In the genomic region with DNA sequence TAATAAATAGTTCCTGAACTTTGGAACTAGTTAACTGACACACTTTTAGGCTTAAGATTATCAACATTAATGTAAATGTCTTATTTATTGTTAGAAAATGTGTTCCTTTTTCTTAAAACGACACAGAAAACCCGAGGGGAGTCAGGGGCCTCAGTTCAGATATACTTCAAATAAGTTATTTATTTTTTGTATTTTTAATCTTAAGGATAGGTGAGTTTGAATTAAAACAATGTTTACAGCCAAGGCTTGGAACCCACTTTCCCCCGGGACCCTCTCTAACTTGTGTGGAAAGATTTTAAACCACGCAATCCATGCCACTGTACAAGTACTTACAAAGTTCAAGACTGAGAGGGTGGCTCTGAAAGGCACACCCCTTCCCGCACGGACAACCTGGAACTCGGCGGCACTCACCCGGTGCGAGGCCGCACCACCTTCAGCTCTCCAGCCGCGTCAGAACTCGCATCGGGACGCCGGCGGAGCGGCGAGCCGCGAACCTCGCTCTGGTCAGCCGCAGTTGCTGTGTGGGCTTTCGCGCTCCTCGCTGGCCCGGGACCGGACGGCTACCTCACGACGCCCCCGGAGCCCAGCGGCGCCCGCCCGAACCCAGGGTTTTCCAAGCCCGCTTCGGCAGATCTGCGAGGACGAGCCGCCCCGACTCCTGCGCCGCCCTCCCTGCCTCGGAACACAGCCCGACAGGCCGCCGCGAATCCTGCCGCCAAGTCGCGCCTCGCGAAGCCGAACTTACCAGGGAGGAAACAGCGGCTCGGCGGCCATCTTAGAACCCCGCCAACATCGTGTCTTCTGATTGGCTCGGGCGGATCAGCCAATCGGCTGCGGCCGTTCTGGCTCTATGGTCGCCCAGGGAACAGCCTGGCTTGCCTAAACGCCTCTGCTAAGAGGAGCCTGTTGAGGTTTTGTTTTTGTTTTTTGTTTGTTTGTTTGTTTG, we compare ENCODE assay signal across 7 mouse cellular contexts. TPM values are rescaled to one million over a fixed set of nuclear protein-coding genes. Genes with fewer than 3 reads are reported as not detected.
DNase-seq lines count a peak whose midpoint lies in the region; ATAC-seq lines count a peak whose summit lies in the region.

TSS of gene Fam204a (minus strand) at position 803 of the 946 bp plus-strand sequence.

- H3K9me3 ChIP-seq in intestine, embryonic 15.5 days, result no peaks in the 10 kb centered on the region
- H3K9me3 ChIP-seq in midbrain, embryonic 10.5 days (replicated peaks), result no peaks in the 10 kb centered on the region

- DNase-seq in adrenal gland, adult (ENCODE audit: inconsistent age in 2 of 2, low spot score in 1 of 2), result peak; percentile 94 to 98
- DNase-seq in embryo, embryonic 10.5 days (ENCODE audit: low spot score), result peak; percentile 98
- peak; percentile 92 for DNase-seq in gastrocnemius, postnatal 25 days
- DNase-seq in left cerebral cortex, postnatal 25 days (ENCODE audit: low spot score in 2 of 2), result peak; percentile 97
- peak; percentile 97 for DNase-seq in midbrain, embryonic 10.5 days (ENCODE audit: low spot score)
- peak; percentile 94 for DNase-seq in right cerebral cortex, postnatal 4 days

- no peaks in the 10 kb centered on the region for H3K4me1 ChIP-seq in intestine, embryonic 15.5 days (replicated peaks)
- H3K4me1 ChIP-seq in midbrain, embryonic 10.5 days, result peaks cover 19% of the 10 kb centered on the region

- ATAC-seq in intestine, embryonic 15.5 days, result peak; percentile 100

- H3K4me3 ChIP-seq in intestine, embryonic 15.5 days (replicated peaks), result peak within 1 kb of the TSS; percentile 86
- peak within 1 kb of the TSS; percentile 90 for H3K4me3 ChIP-seq in midbrain, embryonic 10.5 days

- H3K4me2 ChIP-seq in intestine, embryonic 15.5 days (replicated peaks), result peak within 1 kb of the TSS; percentile 53

- intact Hi-C loops in left cerebral cortex, postnatal 25 days (cut with DNase I), result loop anchor here (2.0 kb wide), 1 partner anchor 283 kb away; the partner anchor contains the start of gene Rab11fip2

- no peaks in the 10 kb centered on the region for H3K36me3 ChIP-seq in intestine, embryonic 15.5 days
- H3K36me3 ChIP-seq in midbrain, embryonic 10.5 days, result peaks cover 17% of the 10 kb centered on the region; the same call in 1 of the 2 replicates

- peak within 1 kb of the TSS; percentile 99 for H3K27ac ChIP-seq in intestine, embryonic 15.5 days
- H3K27ac ChIP-seq in midbrain, embryonic 10.5 days (replicated peaks), result peak within 1 kb of the TSS; percentile 99

- peak within 1 kb of the TSS; percentile 96 for H3K9ac ChIP-seq in intestine, embryonic 15.5 days

- whole genome bisulfite sequencing in intestine, embryonic 15.5 days, result under 1% methylated on average over 66 of the region's 68 CpGs
- under 1% methylated on average over 68 of the region's 68 CpGs for WGBS in midbrain, embryonic 10.5 days

- H3K27me3 ChIP-seq in intestine, embryonic 15.5 days (replicated peaks), result no peaks in the 10 kb centered on the region
- H3K27me3 ChIP-seq in midbrain, embryonic 10.5 days (ENCODE audit: low read depth, poor library complexity, severe bottlenecking), result no peaks in the 10 kb centered on the region

RNA-seq across cellular contexts. Expression of gene Fam204a, which starts in this region (rescaled TPM):
- 10 to 100 TPM; 24.9 to 28.6 TPM for total RNA-seq in gastrocnemius, postnatal 25 days (2021)
- polyA plus RNA-seq in intestine, embryonic 15.5 days (2015; fragmentation: Nextera tagmentation; extraction: Ambion mirVana), result 39.3 and 44.5 TPM in 2 replicates
- 10 to 100 TPM; 29.5 to 29.6 TPM for total RNA-seq in left cerebral cortex, postnatal 25 days (2021)
- 59.2 and 66.6 TPM in 2 replicates for polyA plus RNA-seq in midbrain, embryonic 10.5 days (2016; fragmentation: Nextera tagmentation; extraction: Ambion mirVana)

Comparison
In these comparisons a context has a peak if more than half of its experiments do, and no peak if none do; other contexts are left out.
1. Peak in every context shown above with its lines: DNase-seq, ATAC-seq, H3K4me3 ChIP-seq and H3K27ac ChIP-seq.